Mouse (Mus musculus): ENCODE results near the gene Grid1.

DNA sequence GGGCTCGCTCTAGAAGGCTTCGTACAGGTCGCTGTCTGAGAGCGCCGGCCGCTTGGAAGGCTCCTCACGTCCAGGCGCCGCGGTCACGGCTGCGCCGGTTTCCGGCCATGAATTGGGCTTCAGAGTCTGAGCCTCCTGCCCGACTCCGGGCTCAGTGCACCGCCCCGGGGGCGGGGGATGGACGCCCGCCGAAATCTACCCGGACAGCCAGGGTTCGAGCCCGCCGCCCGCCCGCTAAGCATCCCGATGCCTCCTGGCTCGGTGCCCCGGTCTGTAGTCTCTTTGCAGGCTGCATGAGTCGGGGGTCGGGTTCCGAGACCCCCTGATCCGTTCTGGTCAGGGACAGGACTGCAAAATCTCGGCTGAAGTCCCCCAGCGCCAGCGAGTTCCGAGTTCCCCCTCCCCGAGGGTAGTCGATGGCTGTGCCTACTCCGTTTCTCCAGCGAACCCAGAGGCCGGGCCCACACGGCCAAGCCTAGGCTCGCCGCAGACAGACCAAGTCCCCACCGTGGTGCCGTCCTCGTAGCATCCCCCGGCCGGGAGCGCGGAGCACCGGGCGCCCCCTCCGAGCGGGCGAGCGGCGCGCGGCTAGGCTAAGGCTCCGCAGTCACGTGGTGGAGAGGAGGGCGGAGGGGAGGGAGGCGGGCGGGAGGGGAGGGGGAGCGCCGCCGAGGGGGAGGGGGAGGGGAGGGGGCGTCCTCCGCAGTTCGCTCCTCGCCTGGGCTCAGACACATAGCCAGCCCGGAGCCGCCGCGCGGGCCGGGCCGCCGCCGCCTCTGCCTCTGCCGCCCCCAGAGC is 588 bp upstream of the Grid1 start:
- TF ChIP-seq EP300 (IDR thresholded peaks at IDR 0.05; ENCODE audit: low read depth) (no peak), CTCF (IDR thresholded peaks at IDR 0.05; ENCODE audit: low read depth) (no peak)
